Mouse (Mus musculus) liver, postnatal 0 days (tissue): ENCODE data around the gene Mmp17. TPM values are rescaled to one million over a fixed set of nuclear protein-coding genes. Genes with fewer than 3 reads are reported as not detected.
A peak's percentile ranks its signal among the peaks of the same experiment; 100 is the strongest.

Experiments
- ATAC-seq: fragments of 200-750 bp; cut with Nextera tagmentation; 2 replicates; pipeline ENCODE4 v1.8.0; 2017; ENCODE audit warnings: mild to moderate bottlenecking, moderate library complexity
- DNase-seq: peaks from one replicate; pipeline ENCODE4 v3.0.0-alpha.2; 2016
- H3K27ac ChIP-seq: fragments of 300-500 bp; sonication (generic); 2 replicates; pipeline ENCODE4 v1.5.1; 2014; ENCODE audit warnings: antibody characterized with exemption, moderate library complexity, mild to moderate bottlenecking, low read depth
- H3K27me3 ChIP-seq: fragments of 300-500 bp; sonication (generic); 2 replicates; pipeline ENCODE4 v1.6.1; 2014; ENCODE audit warnings: low read length, control low read depth, mixed read lengths; ENCODE audit not compliant: insufficient read depth
- H3K36me3 ChIP-seq: fragments of 300-500 bp; sonication (generic); replicated peaks from 2 replicates; pipeline ENCODE4 v1.6.1; 2014; ENCODE audit warnings: mild to moderate bottlenecking, control low read depth, low read length, moderate library complexity, mixed read lengths; ENCODE audit not compliant: insufficient read depth
- H3K4me1 ChIP-seq: fragments of 300-500 bp; sonication (generic); 2 replicates; pipeline ENCODE4 v1.6.1; 2014; ENCODE audit warnings: antibody characterized with exemption, mild to moderate bottlenecking, control low read depth; ENCODE audit not compliant: insufficient read depth
- H3K4me2 ChIP-seq: fragments of 300-500 bp; sonication (generic); 2 replicates; pipeline ENCODE4 v1.6.1; 2014; ENCODE audit warnings: low read depth, mild to moderate bottlenecking, low read length, moderate library complexity, mixed read lengths
- H3K4me3 ChIP-seq: fragments of 300-500 bp; sonication (generic); 2 replicates; pipeline ENCODE4 v1.5.1; 2014; ENCODE audit warnings: low read depth, low read length
- H3K9ac ChIP-seq: fragments of 300-500 bp; sonication (generic); replicated peaks from 2 replicates; pipeline ENCODE4 v1.6.1; 2014; ENCODE audit warnings: mild to moderate bottlenecking, moderate library complexity
- H3K9me3 ChIP-seq: fragments of 300-500 bp; sonication (generic); 2 replicates; pipeline ENCODE4 v1.6.1; 2016; ENCODE audit warnings: mild to moderate bottlenecking, control low read depth, low read length, mixed read lengths
- CTCF ChIP-seq: sonication (generic); IDR thresholded peaks from 2 replicates; pipeline ENCODE4 v1.5.1; 2016; ENCODE audit warnings: antibody characterized with exemption, low read depth
- EP300 ChIP-seq: IDR thresholded peaks from 2 replicates; pipeline ENCODE4 v1.6.1; 2016; ENCODE audit warnings: antibody characterized with exemption, low read depth, mild to moderate bottlenecking
- WGBS: fragments of 180-500 bp; shearing (Covaris S2); extraction: QIAGEN DNeasy Blood & Tissue Kit; methylation state at CpG from one replicate; pipeline ENCODE4 v1.1.7; 2014; ENCODE audit not compliant: insufficient replicate concordance; 5-methylcytosine and 5-hydroxymethylcytosine counted together
- polyA plus RNA-seq: library from polyadenylated mRNA; unstranded; fragments of >200 nt; fragmentation: Nextera tagmentation; extraction: Ambion mirVana; gene quantifications from 2 replicates; pipeline ENCODE4 v1.2.1, GENCODE M21; 2015

The Mmp17 gene
- polyA plus RNA-seq = 0.07 and 0.11 TPM in 2 replicates

GRCm38 (mm10) chr5:129583761-129584582, at the start of gene Mmp17:
TSS of gene Mmp17 (plus strand) at chr5:129584169.
- peak; percentile 77 for TF ChIP-seq CTCF
- no peak for TF ChIP-seq EP300
- Histone ChIP-seq H3K36me3 (no peaks in the 10 kb centered on the region), H3K9me3 (no peaks in the 10 kb centered on the region), H3K9ac (peak within 1 kb of the TSS; percentile 64), H3K27ac (no peak within 1 kb of the TSS), H3K4me1 (peaks cover 28% of the 10 kb centered on the region), H3K4me2 (peak within 1 kb of the TSS; percentile 98), H3K4me3 (peak within 1 kb of the TSS; percentile 70), H3K27me3 (peaks cover 59% of the 10 kb centered on the region)
- peak; percentile 87 for DNase-seq
- WGBS = 3% methylated on average over 65 of the region's 80 CpGs
- ATAC-seq = peak; percentile 91

DNA sequence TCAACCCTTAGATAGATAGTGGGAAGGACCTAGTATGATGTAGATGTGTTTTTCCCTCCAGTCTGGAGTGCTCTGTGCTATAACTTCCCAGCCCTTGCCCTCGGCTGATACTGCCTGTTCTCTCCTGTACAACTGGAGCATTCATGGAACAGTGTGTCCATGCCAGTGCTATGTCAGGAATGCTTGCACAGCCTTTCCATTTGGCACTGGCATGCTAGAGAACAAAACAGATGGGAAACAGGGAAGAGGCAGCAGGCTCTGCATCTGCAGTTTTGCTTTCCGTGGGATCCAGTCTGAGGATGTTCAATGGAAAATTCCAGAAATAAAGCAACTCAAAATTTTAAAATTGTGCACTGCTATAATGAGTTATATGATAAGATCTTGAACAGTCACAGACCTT, 49.5 kb upstream of the Mmp17 start:
- H3K4me1 ChIP-seq = no peaks in the 10 kb centered on the region
- no peaks in the 10 kb centered on the region for H3K27me3 ChIP-seq
- no peak for TF ChIP-seq CTCF
- TF ChIP-seq EP300 = no peak
- no peak for DNase-seq
- H3K4me2 ChIP-seq = no peak overlapping the region
- no peaks in the 10 kb centered on the region for H3K9me3 ChIP-seq
- H3K36me3 ChIP-seq = peaks cover 42% of the 10 kb centered on the region
- no peak overlapping the region for H3K9ac ChIP-seq
- no peak for ATAC-seq
- H3K4me3 ChIP-seq = no peak overlapping the region
- 90% methylated on average over 2 of the region's 2 CpGs for WGBS
- H3K27ac ChIP-seq = no peak overlapping the region

- Histone ChIP-seq H3K4me1 (no peaks in the 10 kb centered on the region), H3K9ac (no peak overlapping the region), H3K36me3 (peaks cover 46% of the 10 kb centered on the region), H3K4me2 (no peak overlapping the region), H3K9me3 (no peaks in the 10 kb centered on the region), H3K4me3 (no peak overlapping the region), H3K27me3 (no peaks in the 10 kb centered on the region), H3K27ac (no peak overlapping the region)
- WGBS = 72% methylated on average over 2 of the region's 2 CpGs
- ATAC-seq = no peak
- no peak for DNase-seq
- TF ChIP-seq EP300 = no peak
- no peak for TF ChIP-seq CTCF
Measured at GRCm38 (mm10) chr5:129535021-129535420, 48.9 kb upstream of the Mmp17 start.

DNA sequence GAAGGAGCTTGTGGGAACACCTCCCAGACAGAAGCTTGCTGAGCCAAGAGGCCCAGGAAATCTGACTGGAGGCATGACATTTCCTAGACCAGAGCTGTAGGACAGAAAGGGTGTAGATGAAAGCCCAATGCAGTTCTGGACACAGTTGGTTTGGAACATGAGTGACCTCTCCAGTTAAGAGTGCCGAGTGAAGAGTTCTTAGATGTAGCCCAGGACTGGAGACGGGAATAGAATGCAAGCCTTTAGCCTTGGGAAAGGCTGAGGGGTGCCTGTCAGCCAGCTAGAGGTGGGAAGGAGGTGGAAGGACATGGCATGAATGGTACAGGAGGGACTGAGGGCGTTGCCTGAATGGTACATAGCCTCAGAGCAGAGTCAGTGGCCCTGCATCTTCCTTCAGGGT, 48.5 kb upstream of the Mmp17 start:
- Histone ChIP-seq H3K4me3 (no peak overlapping the region), H3K4me1 (no peaks in the 10 kb centered on the region), H3K4me2 (no peak overlapping the region), H3K27ac (no peak overlapping the region), H3K9ac (no peak overlapping the region), H3K27me3 (no peaks in the 10 kb centered on the region), H3K36me3 (peaks cover 48% of the 10 kb centered on the region), H3K9me3 (no peaks in the 10 kb centered on the region)
- 94% methylated on average over 3 of the region's 3 CpGs for WGBS
- ATAC-seq = no peak
- no peak for DNase-seq
- TF ChIP-seq CTCF (no peak), EP300 (no peak)

DNA sequence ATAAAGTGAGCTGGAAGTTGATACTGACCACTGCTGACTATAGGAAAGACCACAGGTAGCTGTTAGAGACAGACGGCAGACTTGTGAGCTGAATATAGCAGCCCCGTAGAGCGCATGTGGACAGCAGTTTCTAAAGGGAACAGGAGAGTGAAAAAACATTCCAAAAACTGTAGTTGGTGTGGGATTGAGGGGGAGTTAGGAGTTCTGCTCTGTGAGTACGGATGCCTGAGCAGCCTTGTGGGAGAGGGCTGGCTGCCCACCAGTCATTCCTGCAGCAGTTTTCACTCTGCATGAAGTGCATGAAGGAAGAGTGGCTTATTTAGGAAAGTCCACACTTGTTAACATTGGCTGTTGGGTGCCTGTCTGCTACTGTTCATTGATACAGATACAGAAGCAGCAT, 45.1 kb upstream of the Mmp17 start:
- Histone ChIP-seq H3K9me3 (no peaks in the 10 kb centered on the region), H3K27ac (no peak overlapping the region), H3K4me1 (no peaks in the 10 kb centered on the region), H3K27me3 (no peaks in the 10 kb centered on the region), H3K4me2 (no peak overlapping the region), H3K9ac (no peak overlapping the region), H3K36me3 (peaks cover 59% of the 10 kb centered on the region), H3K4me3 (no peak overlapping the region)
- no peak for ATAC-seq
- DNase-seq = no peak
- 95% methylated on average over 4 of the region's 4 CpGs for WGBS
- TF ChIP-seq CTCF = no peak
- TF ChIP-seq EP300 = no peak

DNA sequence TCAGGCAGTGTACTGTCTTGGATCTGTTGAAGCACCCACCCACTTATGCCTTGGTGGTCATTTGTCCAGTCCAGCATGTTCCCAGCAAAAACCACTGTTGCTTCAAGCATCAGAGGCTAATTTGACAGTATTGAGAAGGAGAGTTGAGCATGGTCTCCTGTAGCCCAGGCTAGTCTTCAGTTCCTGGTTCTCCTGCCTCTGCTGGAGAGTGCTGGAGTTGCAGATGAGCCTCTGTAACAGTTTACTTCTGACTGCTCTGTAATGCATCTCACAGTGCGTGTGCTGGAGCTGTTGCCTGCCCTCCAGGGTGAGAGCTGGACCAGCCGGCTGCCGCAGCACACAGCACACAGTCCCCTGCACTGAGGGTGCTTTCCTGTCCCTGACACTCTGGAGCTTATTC, 41.7 kb upstream of the Mmp17 start:
- no peak for ATAC-seq
- no peaks in the 10 kb centered on the region for H3K27me3 ChIP-seq
- DNase-seq = no peak
- 93% methylated on average over 3 of the region's 3 CpGs for WGBS
- no peak overlapping the region for H3K4me2 ChIP-seq
- H3K4me3 ChIP-seq = no peak overlapping the region
- TF ChIP-seq EP300 (no peak), CTCF (peak; percentile 18; the same call in 1 of the 2 replicates)
- no peaks in the 10 kb centered on the region for H3K4me1 ChIP-seq
- no peak overlapping the region for H3K9ac ChIP-seq
- no peaks in the 10 kb centered on the region for H3K9me3 ChIP-seq
- H3K36me3 ChIP-seq = peaks cover 75% of the 10 kb centered on the region
- H3K27ac ChIP-seq = no peak overlapping the region
